Mouse (Mus musculus) kidney, embryonic 15.5 days (tissue): ENCODE data around the gene Tbl1xr1. TPM values are rescaled to one million over a fixed set of nuclear protein-coding genes. Genes with fewer than 3 reads are reported as not detected.

ENCODE experiments used
- ATAC-seq: fragments of 200-750 bp; cut with Nextera tagmentation; replicated peaks from 2 replicates; pipeline ENCODE4 v1.8.0; 2017; ENCODE audit warnings: moderate TSS enrichment; ENCODE audit not compliant: low FRiP score
- H3K27ac ChIP-seq: fragments of 300-500 bp; sonication (generic); 2 replicates; pipeline ENCODE4 v1.5.1; 2015; ENCODE audit warnings: mild to moderate bottlenecking, inconsistent platforms
- H3K27me3 ChIP-seq: fragments of 300-500 bp; sonication (generic); 2 replicates; pipeline ENCODE4 v1.6.1; 2015; ENCODE audit warnings: inconsistent platforms
- H3K36me3 ChIP-seq: fragments of 300-500 bp; sonication (generic); 2 replicates; pipeline ENCODE4 v1.6.1; 2015; ENCODE audit warnings: inconsistent platforms
- H3K4me1 ChIP-seq: fragments of 300-500 bp; sonication (generic); 2 replicates; pipeline ENCODE4 v1.6.1; 2015; ENCODE audit warnings: inconsistent platforms
- H3K4me2 ChIP-seq: fragments of 300-500 bp; sonication (generic); 2 replicates; pipeline ENCODE4 v1.6.1; 2015; ENCODE audit warnings: moderate library complexity, mild to moderate bottlenecking, inconsistent platforms
- H3K4me3 ChIP-seq: fragments of 300-500 bp; sonication (generic); replicated peaks from 2 replicates; pipeline ENCODE4 v1.5.1; 2015; ENCODE audit warnings: mild to moderate bottlenecking, inconsistent platforms
- H3K9ac ChIP-seq: fragments of 300-500 bp; sonication (generic); 2 replicates; pipeline ENCODE4 v1.6.1; 2015; ENCODE audit warnings: mild to moderate bottlenecking, inconsistent platforms
- H3K9me3 ChIP-seq: fragments of 300-500 bp; sonication (generic); replicated peaks from 2 replicates; pipeline ENCODE4 v1.6.1; 2016; ENCODE audit warnings: inconsistent platforms
- WGBS: fragments of 180-500 bp; shearing (Covaris S2); methylation state at CpG from one replicate; pipeline ENCODE4 v1.1.7; 2015; ENCODE audit warnings: mixed read lengths; 5-methylcytosine and 5-hydroxymethylcytosine counted together
- polyA plus RNA-seq: library from polyadenylated mRNA; unstranded; fragments of >200 nt; fragmentation: Nextera tagmentation; extraction: Ambion mirVana; gene quantifications from 2 replicates; pipeline ENCODE4 v1.2.1, GENCODE M21; 2015

Gene Tbl1xr1
- polyA plus RNA-seq, 1 experiment from 2014 or later, result 20.9 TPM

- Histone ChIP-seq H3K4me2 (no peak overlapping the region), H3K4me1 (peaks cover 12% of the 10 kb centered on the region), H3K9me3 (no peaks in the 10 kb centered on the region), H3K4me3 (no peak overlapping the region), H3K9ac (no peak overlapping the region), H3K36me3 (no peaks in the 10 kb centered on the region), H3K27ac (no peak overlapping the region), H3K27me3 (no peaks in the 10 kb centered on the region)
- WGBS, result 83% methylated on average over 1 of the region's 1 CpGs
- ATAC-seq, result no peak
Measured at GRCm38 (mm10) chr3:22152773-22153172, 76.3 kb downstream of the Tbl1xr1 start.

DNA sequence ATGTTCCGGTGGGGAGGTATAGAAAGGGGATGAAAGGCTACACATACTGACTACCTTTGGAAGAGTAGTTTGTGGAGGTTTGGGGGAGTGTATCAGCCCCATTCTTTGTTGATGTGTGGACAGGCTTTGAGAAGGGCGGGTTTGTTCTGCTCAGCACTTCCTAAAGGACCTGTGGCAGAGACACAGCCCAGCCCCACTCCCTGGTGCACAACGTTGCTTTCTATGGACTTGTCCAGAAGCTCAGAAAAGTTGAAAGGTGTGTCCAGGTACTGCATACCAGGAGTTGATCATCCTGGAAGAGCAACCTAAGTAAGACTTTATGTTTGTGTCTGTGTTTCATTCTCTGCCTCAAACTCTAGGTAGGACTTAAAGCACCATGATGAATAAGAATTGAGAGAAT is 78.1 kb downstream of the Tbl1xr1 start:
- 92% methylated on average over 3 of the region's 3 CpGs for WGBS
- Histone ChIP-seq H3K9ac (no peak overlapping the region), H3K27ac (no peak overlapping the region), H3K4me2 (no peak overlapping the region), H3K9me3 (peaks cover 2% of the 10 kb centered on the region; the same call in 1 of the 2 replicates), H3K4me1 (0 out of 2 replicates have a peak, but pooled peaks cover 3% of the 10 kb centered on the region), H3K36me3 (no peaks in the 10 kb centered on the region), H3K27me3 (no peaks in the 10 kb centered on the region), H3K4me3 (no peak overlapping the region)
- ATAC-seq, result no peak

- peaks cover 2% of the 10 kb centered on the region; the same call in 1 of the 2 replicates for H3K9me3 ChIP-seq
- 0 out of 2 replicates have a peak, but pooled peaks cover 3% of the 10 kb centered on the region for H3K4me1 ChIP-seq
- peak; percentile 52; the same call in 1 of the 2 replicates for ATAC-seq
- WGBS, result 45% methylated on average over 2 of the region's 2 CpGs
- H3K36me3 ChIP-seq, result no peaks in the 10 kb centered on the region
- H3K4me3 ChIP-seq, result no peak overlapping the region
- no peak overlapping the region for H3K27ac ChIP-seq
- H3K4me2 ChIP-seq, result no peak overlapping the region
- H3K9ac ChIP-seq, result no peak overlapping the region
- H3K27me3 ChIP-seq, result no peaks in the 10 kb centered on the region
Measured at GRCm38 (mm10) chr3:22156397-22156796, 79.9 kb downstream of the Tbl1xr1 start.

GRCm38 (mm10) chr3:22162948-22163347 is 86.5 kb downstream of the Tbl1xr1 start:
- Histone ChIP-seq H3K27me3 (no peaks in the 10 kb centered on the region), H3K27ac (no peak overlapping the region), H3K4me1 (no peaks in the 10 kb centered on the region), H3K9ac (no peak overlapping the region), H3K4me2 (no peak overlapping the region), H3K4me3 (no peak overlapping the region), H3K9me3 (peaks cover 2% of the 10 kb centered on the region; the same call in 1 of the 2 replicates), H3K36me3 (peaks cover 16% of the 10 kb centered on the region; the same call in 1 of the 2 replicates)
- no peak for ATAC-seq
- WGBS, result 95% methylated on average over 3 of the region's 3 CpGs

DNA sequence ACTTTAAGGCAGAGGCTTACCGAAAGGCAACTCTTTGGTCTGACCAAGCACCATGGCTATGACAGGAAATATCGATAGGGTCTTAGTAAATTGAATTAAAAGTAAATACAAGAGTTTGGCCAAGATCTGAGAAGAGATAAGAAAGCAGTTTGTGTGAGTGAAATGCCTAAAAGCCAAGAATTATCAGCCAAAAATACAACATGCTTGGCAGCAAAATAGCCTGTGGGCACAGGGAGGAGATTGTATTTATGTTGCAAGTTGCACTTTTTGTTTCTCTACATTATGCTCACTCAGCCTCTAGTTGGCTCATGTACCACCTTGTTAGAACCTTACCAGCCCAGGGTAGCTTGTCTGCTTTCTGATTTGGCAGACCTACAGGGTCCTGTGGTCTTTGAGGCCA is 91.4 kb downstream of the Tbl1xr1 start:
- no peak overlapping the region for H3K27ac ChIP-seq
- peaks cover 12% of the 10 kb centered on the region; the same call in 1 of the 2 replicates for H3K36me3 ChIP-seq
- H3K9me3 ChIP-seq, result no peaks in the 10 kb centered on the region
- no peak overlapping the region for H3K4me2 ChIP-seq
- 89% methylated on average over 2 of the region's 2 CpGs for WGBS
- H3K9ac ChIP-seq, result no peak overlapping the region
- H3K4me3 ChIP-seq, result no peak overlapping the region
- no peaks in the 10 kb centered on the region for H3K27me3 ChIP-seq
- ATAC-seq, result no peak
- H3K4me1 ChIP-seq, result 0 out of 2 replicates have a peak, but pooled peaks cover 4% of the 10 kb centered on the region

GRCm38 (mm10) chr3:22168432-22168831 is 92.0 kb downstream of the Tbl1xr1 start:
- H3K9ac ChIP-seq, result no peak overlapping the region
- H3K4me3 ChIP-seq, result no peak overlapping the region
- H3K9me3 ChIP-seq, result no peaks in the 10 kb centered on the region
- H3K4me1 ChIP-seq, result 0 out of 2 replicates have a peak, but pooled peaks cover 4% of the 10 kb centered on the region
- ATAC-seq, result no peak
- H3K27ac ChIP-seq, result no peak overlapping the region
- no peaks in the 10 kb centered on the region for H3K27me3 ChIP-seq
- 68% methylated on average over 4 of the region's 4 CpGs for WGBS
- peaks cover 9% of the 10 kb centered on the region; the same call in 1 of the 2 replicates for H3K36me3 ChIP-seq
- H3K4me2 ChIP-seq, result no peak overlapping the region

- Histone ChIP-seq H3K27ac (0 out of 2 replicates have a peak overlapping the region, but pooled peaks have one; percentile 14), H3K4me1 (0 out of 2 replicates have a peak, but pooled peaks cover 4% of the 10 kb centered on the region), H3K27me3 (no peaks in the 10 kb centered on the region), H3K4me2 (no peak overlapping the region), H3K36me3 (no peaks in the 10 kb centered on the region), H3K4me3 (no peak overlapping the region), H3K9me3 (no peaks in the 10 kb centered on the region), H3K9ac (no peak overlapping the region)
- no peak for ATAC-seq
- 80% methylated on average over 8 of the region's 8 CpGs for WGBS
Measured at GRCm38 (mm10) chr3:22171526-22171925, 95.1 kb downstream of the Tbl1xr1 start.

DNA sequence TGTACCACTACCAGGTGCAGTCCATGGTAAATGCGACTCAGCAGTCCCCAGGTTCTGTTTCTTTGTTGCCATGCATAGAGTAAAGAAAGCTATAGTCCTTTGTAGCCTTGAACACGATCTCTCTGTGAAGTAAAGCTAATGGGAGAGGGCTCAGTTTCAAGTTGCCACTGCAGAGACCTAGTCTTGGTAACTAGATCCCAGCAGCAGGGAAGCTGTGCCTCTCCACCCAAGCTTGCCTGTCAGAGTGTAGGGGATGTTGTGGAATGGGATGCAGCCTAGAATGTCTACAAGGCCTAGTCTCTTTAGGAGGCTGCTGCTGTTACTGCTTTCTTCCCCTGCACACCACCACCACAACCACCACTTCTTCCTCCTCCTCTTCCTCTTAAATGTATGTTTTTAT is 96.0 kb downstream of the Tbl1xr1 start:
- H3K9me3 ChIP-seq, result no peaks in the 10 kb centered on the region
- H3K27ac ChIP-seq, result no peak overlapping the region
- no peaks in the 10 kb centered on the region for H3K36me3 ChIP-seq
- H3K9ac ChIP-seq, result no peak overlapping the region
- H3K4me2 ChIP-seq, result no peak overlapping the region
- no peak overlapping the region for H3K4me3 ChIP-seq
- ATAC-seq, result peak; percentile 69
- H3K4me1 ChIP-seq, result 0 out of 2 replicates have a peak, but pooled peaks cover 4% of the 10 kb centered on the region
- WGBS, result 40% methylated on average over 2 of the region's 2 CpGs
- H3K27me3 ChIP-seq, result no peaks in the 10 kb centered on the region

- Histone ChIP-seq H3K4me1 (0 out of 2 replicates have a peak, but pooled peaks cover 4% of the 10 kb centered on the region), H3K4me2 (no peak overlapping the region), H3K27ac (no peak overlapping the region), H3K9ac (no peak overlapping the region), H3K4me3 (no peak overlapping the region), H3K36me3 (no peaks in the 10 kb centered on the region), H3K9me3 (no peaks in the 10 kb centered on the region), H3K27me3 (no peaks in the 10 kb centered on the region)
- 90% methylated on average over 5 of the region's 5 CpGs for WGBS
- no peak for ATAC-seq
Measured at GRCm38 (mm10) chr3:22173171-22173570, 96.7 kb downstream of the Tbl1xr1 start.

DNA sequence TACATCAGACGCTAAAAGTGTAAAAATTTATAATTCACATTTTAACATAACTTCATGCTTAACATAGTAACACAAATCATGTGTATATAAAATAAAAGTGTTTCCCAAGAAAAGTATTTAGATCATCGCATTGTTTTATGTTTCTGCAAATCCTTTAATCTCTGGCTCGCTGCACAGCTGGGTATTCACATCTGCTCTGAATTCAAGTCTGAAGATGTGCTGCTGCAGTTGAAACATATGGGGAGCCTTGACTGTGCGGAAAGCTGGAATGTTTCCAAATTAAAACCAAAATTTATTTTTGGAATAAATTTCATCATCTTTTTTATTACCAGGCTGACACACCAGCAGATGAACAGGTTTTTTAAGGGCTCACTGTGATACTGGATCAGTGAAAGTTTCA is 97.8 kb downstream of the Tbl1xr1 start:
- ATAC-seq, result no peak
- no peak overlapping the region for H3K4me3 ChIP-seq
- H3K9me3 ChIP-seq, result no peaks in the 10 kb centered on the region
- H3K36me3 ChIP-seq, result no peaks in the 10 kb centered on the region
- H3K27ac ChIP-seq, result no peak overlapping the region
- 0 out of 2 replicates have a peak, but pooled peaks cover 4% of the 10 kb centered on the region for H3K4me1 ChIP-seq
- H3K4me2 ChIP-seq, result no peak overlapping the region
- 83% methylated on average over 4 of the region's 4 CpGs for WGBS
- no peak overlapping the region for H3K9ac ChIP-seq
- no peaks in the 10 kb centered on the region for H3K27me3 ChIP-seq

GRCm38 (mm10) chr3:22180076-22180475 is 103.6 kb downstream of the Tbl1xr1 start:
- ATAC-seq, result no peak
- no peaks in the 10 kb centered on the region for H3K27me3 ChIP-seq
- H3K9ac ChIP-seq, result no peak overlapping the region
- H3K9me3 ChIP-seq, result no peaks in the 10 kb centered on the region
- no peaks in the 10 kb centered on the region for H3K4me1 ChIP-seq
- no peaks in the 10 kb centered on the region for H3K36me3 ChIP-seq
- no peak overlapping the region for H3K27ac ChIP-seq
- H3K4me3 ChIP-seq, result no peak overlapping the region
- no peak overlapping the region for H3K4me2 ChIP-seq
- 89% methylated on average over 4 of the region's 4 CpGs for WGBS

DNA sequence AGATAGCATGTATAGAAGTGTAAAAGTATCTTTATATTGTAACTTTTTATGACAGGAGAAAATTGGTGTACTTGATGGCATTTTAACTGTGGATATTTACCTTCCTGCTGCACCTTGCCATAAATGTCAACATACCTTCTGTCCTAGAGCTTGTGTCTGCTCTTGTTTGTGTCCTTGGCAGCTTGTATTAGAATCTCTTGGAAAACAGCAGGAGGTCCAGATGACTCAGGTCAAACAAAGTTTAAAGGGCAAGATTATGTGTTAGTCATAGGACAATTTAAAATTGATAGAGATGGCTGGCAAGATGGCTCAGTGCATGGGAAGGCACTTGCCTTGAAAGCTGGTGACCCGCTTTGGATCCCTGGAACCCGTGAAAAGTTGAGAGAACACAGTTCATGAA is 104.6 kb downstream of the Tbl1xr1 start:
- H3K4me3 ChIP-seq, result no peak overlapping the region
- WGBS, result 96% methylated on average over 2 of the region's 2 CpGs
- H3K4me1 ChIP-seq, result no peaks in the 10 kb centered on the region
- H3K4me2 ChIP-seq, result no peak overlapping the region
- H3K9me3 ChIP-seq, result no peaks in the 10 kb centered on the region
- H3K9ac ChIP-seq, result no peak overlapping the region
- H3K27ac ChIP-seq, result no peak overlapping the region
- H3K36me3 ChIP-seq, result no peaks in the 10 kb centered on the region
- no peaks in the 10 kb centered on the region for H3K27me3 ChIP-seq
- ATAC-seq, result no peak

GRCm38 (mm10) chr3:22185265-22185664 is 108.8 kb downstream of the Tbl1xr1 start:
- WGBS, result 76% methylated on average over 4 of the region's 4 CpGs
- peak; percentile 54; the same call in 1 of the 2 replicates for ATAC-seq

More at GRCm38 (mm10) chr3:22185265-22185664, 108.8 kb downstream of the Tbl1xr1 start:
- H3K36me3 ChIP-seq, result peaks cover 11% of the 10 kb centered on the region
- no peaks in the 10 kb centered on the region for H3K4me1 ChIP-seq
- H3K27me3 ChIP-seq, result no peaks in the 10 kb centered on the region
- no peak overlapping the region for H3K27ac ChIP-seq
- H3K4me2 ChIP-seq, result no peak overlapping the region
- H3K9me3 ChIP-seq, result no peaks in the 10 kb centered on the region
- no peak overlapping the region for H3K4me3 ChIP-seq
- no peak overlapping the region for H3K9ac ChIP-seq
